Mouse (Mus musculus) gonadal fat pad, adult 2 months (tissue): Measurements from ENCODE around the gene Abhd12b. TPM values are rescaled to one million over a fixed set of nuclear protein-coding genes. Genes with fewer than 3 reads are reported as not detected.
"Not testable (repeated sequence)": the region's sequence is repeated elsewhere in the genome, so short reads cannot be mapped to it uniquely, and the experiment has no call there.

ENCODE experiments used
- DNase-seq: peaks from one replicate; pipeline ENCODE4 v3.0.0-alpha.2; 2012; ENCODE audit warnings: low read depth
- polyA plus RNA-seq: library from polyadenylated mRNA; depleted of rRNA; stranded (reverse); fragments of >200 nt; gene quantifications from 2 replicates; pipeline ENCODE4 v1.2.3, GENCODE M21; 2012

The Abhd12b gene
- polyA plus RNA-seq, 1 experiment: 0.04 TPM

- no peak for DNase-seq
Observed at GRCm38 (mm10) chr12:70139871-70140270, 14.1 kb upstream of the Abhd12b start.

GRCm38 (mm10) chr12:70140542-70140941 is 13.4 kb upstream of the Abhd12b start:
- no peak for DNase-seq

- no peak for DNase-seq
Observed at GRCm38 (mm10) chr12:70140993-70141576, 12.9 kb upstream of the Abhd12b start.

- not testable (repeated sequence) for DNase-seq
Observed at GRCm38 (mm10) chr12:70144106-70144587, 9.8 kb upstream of the Abhd12b start.

- DNase-seq: no peak
Observed at GRCm38 (mm10) chr12:70144637-70145448, 9.1 kb upstream of the Abhd12b start.

GRCm38 (mm10) chr12:70145586-70145985 is 8.4 kb upstream of the Abhd12b start:
- DNase-seq: no peak

- no peak for DNase-seq
Observed at GRCm38 (mm10) chr12:70147986-70148630, 5.8 kb upstream of the Abhd12b start.

- DNase-seq: no peak
Observed at GRCm38 (mm10) chr12:70148631-70149265, 5.2 kb upstream of the Abhd12b start.

GRCm38 (mm10) chr12:70156222-70156621 is 2.3 kb downstream of the Abhd12b start:
- no peak for DNase-seq

GRCm38 (mm10) chr12:70157292-70158066 is 3.5 kb downstream of the Abhd12b start:
- no peak for DNase-seq

- DNase-seq: no peak
Observed at GRCm38 (mm10) chr12:70161057-70161456, 7.1 kb downstream of the Abhd12b start.

- no peak for DNase-seq
Observed at GRCm38 (mm10) chr12:70164741-70165140, 10.8 kb downstream of the Abhd12b start.

GRCm38 (mm10) chr12:70167950-70168349 is 14.0 kb downstream of the Abhd12b start:
- no peak for DNase-seq

- no peak for DNase-seq
Observed at GRCm38 (mm10) chr12:70169969-70170368, 16.0 kb downstream of the Abhd12b start.

- not testable (repeated sequence) for DNase-seq
Observed at GRCm38 (mm10) chr12:70183507-70183906, 29.6 kb downstream of the Abhd12b start.

- DNase-seq: no peak
Observed at GRCm38 (mm10) chr12:70184173-70184783, 30.3 kb downstream of the Abhd12b start.

- DNase-seq: no peak
Observed at GRCm38 (mm10) chr12:70192267-70192727, 38.4 kb downstream of the Abhd12b start.

- DNase-seq: no peak
Observed at GRCm38 (mm10) chr12:70195426-70195825, 41.5 kb downstream of the Abhd12b start.

- DNase-seq: no peak
Observed at GRCm38 (mm10) chr12:70196341-70196740, 42.4 kb downstream of the Abhd12b start.

GRCm38 (mm10) chr12:70201926-70202529 is 48.1 kb downstream of the Abhd12b start:
- DNase-seq: no peak
